Mouse (Mus musculus): Measurements from ENCODE around the gene Polr2g. TPM values are rescaled to one million over a fixed set of nuclear protein-coding genes. Genes with fewer than 3 reads are reported as not detected.
"Not testable (repeated sequence)": the region's sequence is repeated elsewhere in the genome, so short reads cannot be mapped to it uniquely, and the experiment has no call there.

The Polr2g gene
- total RNA-seq (2015) (142 and 164 TPM in 2 replicates), total RNA-seq (2017) (68.1 and 83.9 TPM in 2 replicates)

DNA sequence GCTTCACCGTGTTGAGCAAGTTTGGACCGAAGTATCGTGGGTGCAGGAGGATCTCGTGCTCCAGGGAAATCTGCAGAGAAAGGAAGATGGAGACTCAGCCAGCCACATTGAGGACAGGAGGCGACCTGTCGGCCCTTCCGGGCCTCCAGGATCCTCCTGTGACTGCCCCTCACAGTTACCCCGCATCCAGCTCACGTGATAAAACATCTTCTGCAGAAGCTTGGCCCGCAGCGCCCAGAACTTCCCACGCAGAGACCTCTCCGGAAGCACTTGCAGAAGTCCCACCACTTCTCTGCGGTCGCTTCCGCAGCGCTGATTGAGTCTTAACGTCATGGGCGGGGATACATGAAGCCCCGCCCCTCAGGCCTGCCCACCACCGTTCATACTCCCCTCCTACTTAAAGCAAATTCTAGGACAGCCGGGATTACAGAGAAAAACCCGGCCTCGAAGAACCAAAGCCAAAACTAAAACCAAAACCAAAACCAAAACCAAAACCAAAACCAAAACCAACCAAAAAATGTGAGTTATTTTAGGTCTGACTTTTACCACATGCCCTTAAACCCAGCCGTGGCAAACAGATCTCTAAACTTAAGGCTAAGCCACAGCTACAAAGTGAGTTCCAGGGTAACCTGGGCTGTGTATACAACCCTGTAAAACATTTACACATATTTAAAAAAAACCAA is at the start of gene Polr2g:
Polr2g (minus strand) TSS at position 314 of the 683 bp plus-strand sequence.
- peak; percentile 73 for ATAC-seq (replicated peaks; ENCODE audit: poor library complexity)

DNA sequence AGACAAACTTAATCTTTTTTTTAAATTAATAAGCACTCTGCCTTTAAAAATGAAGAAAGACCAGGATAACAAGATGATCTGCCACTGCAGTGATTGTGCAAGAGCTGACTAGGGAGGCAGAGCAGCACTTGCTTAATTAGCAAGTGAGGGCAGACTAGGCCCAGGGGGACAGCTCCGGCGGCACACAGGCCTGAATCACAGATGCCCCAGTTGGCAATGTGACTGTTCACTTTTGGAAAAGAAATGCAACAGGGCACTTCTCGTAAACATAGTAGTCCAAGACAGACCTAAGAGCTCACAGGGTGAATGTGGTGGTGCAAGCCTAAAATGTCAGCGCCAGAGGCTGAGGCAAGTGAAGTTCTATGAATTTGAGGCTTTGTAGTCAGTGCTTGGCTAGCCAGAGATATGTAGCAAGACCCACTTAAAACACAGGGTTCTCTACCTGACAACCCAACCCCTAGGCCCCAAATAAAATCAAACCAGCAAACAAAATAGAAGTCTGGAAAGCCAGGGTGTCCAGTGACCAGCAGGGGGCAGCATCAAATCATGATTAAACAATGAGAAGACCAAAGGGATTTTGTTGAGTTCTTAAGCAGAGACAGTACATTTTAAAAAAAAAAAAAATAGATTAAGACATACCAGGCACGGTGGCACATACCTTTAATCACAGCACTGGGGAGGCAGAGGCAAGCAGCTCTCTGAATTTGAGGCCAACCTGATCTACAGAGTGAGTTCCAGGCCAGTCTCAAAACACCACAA is 46.2 kb upstream of the Polr2g start:
- ATAC-seq (replicated peaks; ENCODE audit: poor library complexity), result peak; percentile 66

DNA sequence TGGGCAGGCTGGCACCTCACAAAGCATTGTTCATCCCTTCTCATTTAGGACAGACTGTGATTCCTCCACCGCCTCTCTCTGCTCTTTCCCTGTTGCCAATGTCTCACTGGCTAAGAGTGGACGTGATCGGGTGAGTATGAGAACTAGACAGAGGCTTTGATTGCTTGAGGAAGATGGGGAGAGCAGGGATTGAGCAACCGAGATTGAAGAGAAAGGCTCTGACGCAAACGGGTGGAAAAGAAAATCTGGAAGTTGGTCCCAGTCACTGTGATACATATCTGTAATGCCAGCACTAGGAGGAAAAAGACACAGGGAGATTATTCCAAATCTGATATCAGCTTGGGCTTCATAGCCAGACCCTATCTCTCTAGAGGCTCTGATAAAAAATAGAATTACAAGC is 44.6 kb upstream of the Polr2g start:
- ATAC-seq (replicated peaks; ENCODE audit: poor library complexity), result no peak

DNA sequence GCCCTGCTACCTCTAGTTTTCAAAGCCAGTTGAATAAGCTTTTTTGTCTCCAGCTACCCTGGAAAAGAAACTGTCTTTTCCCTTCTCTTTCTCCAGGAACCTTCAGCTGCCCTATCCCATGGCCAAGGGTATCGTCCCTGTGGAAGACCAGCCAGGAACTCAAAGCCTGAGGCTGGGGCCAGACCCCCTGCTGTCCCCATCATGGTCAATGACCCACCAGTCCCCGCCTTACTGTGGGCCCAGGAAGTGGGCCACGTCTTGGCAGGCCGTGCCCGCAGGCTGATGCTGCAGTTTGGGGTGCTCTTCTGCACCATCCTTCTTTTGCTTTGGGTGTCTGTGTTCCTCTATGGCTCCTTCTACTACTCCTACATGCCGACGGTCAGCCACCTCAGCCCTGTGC is 42.6 kb upstream of the Polr2g start:
- no peak for ATAC-seq (replicated peaks; ENCODE audit: poor library complexity)

DNA sequence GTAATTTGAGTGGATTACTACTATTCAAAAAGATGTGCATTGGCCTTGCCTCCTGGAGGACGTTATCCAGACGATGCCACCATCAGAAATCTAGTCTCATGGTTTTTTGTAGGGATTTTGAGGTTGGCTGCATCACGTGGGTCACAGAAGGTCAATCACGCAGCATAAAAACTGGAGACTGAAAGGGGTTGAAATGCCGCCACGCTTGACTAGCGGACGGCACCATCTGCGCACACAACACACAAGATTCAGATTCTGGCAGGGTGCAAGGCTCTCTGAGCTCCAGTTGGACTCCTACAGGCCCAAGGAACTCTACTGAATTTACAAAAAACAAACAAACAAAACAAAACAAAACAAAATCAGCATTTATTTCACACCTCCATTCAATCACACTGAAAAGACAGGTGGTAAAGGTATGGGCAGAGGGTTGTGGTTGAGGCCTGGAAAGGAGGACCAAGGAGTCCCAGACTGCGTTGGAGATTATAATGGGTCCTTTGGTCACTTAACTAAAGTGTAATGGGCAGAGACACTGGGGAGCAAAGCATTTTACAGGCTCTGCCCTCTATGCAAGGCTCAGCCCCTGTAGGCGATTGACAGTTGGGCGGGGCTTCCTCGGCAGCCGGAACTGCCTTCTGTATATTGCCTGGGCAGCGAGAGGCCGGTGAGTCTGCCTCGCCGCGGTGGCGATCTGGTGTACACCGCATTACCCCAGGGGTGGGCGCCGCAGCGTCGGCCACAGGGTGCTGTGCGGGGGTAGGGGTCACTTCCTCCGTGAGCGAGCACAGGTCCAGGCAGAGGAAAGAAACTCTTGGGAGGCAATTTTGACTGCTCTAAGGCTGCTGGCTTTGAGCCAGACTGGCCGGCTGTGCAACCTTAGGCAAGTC is 41.8 kb upstream of the Polr2g start:
- peak; percentile 56 for ATAC-seq (replicated peaks; ENCODE audit: poor library complexity)

DNA sequence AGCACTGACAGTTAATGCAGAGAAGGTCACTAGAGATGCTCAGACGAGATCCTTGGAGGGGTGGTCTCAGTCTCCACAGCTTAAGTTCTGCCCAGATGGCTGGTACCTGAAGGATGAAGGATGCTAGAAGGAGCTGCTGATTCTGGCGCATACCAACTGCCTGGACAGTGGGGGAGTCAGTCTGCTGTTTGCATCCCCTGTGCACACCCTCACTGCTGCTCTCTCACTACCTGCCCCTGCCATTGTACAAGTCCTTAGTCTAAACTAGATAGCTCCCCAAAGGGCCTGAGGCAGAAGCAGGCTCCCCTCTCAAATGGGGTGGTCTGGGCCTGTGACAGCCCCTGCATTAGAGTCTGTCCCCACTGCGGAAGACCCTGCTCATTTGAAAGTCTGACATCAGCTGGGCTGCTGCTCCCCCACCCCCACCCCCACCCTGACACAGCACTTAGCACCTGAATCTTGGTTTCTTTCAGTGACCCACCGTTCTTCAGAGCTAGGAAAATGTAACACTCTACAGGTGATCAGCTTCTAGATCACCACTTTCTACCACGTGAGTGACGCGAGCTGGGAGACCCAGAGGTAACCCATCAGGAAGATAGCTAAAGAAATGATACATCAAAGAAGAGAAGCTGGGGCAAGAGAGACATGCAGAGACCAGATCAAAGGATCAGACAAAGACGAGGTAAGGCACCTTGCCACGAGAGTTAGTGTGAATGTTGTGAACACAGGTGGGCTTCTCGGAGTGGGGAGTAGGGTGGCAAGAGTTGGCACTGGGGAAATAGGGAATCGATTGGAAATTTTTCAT is 40.9 kb upstream of the Polr2g start, which contains the start of gene Gng3:
Gng3 (minus strand) TSS at position 92 of the 805 bp plus-strand sequence.
- ATAC-seq (replicated peaks; ENCODE audit: poor library complexity), result no peak

DNA sequence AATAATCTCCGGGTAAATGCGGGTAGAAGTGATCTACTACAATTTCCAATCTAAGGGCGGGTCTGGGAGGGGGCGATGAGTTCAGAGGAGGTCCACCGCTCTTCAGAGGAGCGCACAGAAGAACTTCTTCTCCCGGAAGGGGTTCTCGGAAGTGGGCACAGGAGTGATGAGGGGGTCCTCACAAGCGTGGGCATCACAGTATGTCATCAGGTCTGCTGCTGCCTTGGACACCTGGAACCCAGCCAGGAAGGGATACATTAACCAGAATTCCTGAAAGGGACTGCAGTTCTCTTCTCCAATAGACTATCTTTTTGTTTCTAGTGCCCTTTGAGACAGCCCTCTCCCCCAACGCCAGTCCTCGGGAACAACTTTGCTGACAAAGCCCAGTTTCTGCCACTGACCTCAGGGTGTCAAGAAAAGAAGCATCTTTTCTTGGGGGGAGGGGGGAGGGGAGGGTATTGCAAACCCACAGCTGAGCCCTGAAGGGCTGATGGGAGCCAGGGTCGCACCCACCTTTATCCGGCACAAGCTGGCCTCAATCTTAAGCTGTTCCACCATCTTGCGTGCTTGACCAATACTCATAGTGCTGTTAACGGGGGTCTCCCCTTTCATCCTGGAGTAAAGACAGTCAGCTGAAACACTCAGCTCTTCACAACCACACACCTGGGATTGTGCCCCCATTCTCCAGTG is 39.8 kb upstream of the Polr2g start:
- ATAC-seq (replicated peaks; ENCODE audit: poor library complexity), result peak; percentile 5; the same call in 1 of the 2 replicates

DNA sequence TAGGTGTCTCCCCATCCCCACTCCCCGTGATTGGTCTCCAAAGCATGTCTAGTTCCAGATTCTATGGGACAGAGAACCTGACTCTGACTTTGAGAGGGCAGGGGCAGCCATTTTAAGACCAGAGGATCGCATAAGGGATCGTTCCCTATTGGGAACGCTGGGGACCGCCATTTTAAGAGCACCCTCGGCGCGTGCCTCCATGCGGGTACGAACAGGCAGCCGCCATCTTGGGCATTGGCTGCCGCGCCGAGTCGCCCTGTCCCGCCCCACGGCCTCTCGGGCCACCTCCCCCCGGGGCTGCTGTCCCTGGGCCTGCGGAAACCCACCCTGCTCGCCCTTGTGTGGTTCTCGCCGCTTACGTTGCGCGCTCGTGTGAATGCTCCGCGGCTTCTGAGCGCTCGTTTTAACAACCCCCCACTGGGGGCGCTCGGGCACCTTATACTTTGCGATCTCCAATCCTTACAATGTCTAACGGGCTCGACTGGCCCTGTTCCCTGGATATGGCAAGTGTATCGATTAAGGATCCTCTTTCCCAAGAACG is 38.9 kb upstream of the Polr2g start, which contains the start of gene Bscl2:
Bscl2 (plus strand) TSS at position 217 of the 541 bp plus-strand sequence.
- ATAC-seq (replicated peaks; ENCODE audit: poor library complexity), result peak; percentile 83

DNA sequence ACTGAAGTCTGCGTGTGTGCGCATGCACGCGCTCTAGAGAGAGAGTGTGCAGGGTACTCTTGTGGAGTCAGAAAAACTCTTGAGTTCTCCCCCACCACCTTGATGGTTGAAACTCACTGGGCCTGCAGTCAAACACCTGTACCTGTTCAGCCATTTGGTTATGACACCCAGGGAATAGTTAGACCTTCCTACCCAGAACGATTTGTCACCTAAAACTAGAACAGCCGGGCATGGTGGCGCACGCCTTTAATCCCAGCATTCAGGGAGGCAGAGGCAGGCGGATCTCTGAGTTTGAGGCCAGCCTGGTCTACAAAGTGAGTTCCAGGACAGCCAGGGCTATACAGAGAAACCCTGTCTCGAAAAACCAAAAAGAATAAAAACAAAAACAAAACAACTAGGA is 38.0 kb upstream of the Polr2g start:
- ATAC-seq (replicated peaks; ENCODE audit: poor library complexity), result not testable (repeated sequence)

DNA sequence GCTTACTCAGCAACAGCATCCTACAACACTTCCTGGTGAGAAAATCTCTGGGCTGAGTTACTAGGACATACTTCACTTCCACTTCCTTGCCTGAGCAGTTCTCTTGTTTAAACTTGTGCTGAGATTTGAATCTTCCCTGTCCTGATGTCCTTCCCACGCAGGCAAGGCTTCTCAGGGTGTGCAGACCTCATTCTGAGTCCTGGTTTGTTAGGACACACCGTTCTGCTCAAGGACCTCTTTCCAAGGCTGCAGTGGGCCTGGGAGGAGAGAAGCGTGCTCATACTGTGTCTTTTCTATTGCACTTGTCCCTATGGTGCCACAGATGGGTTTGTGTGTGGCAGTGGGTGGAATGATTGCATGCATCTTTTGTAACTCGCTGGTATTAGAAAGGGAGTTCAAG is 34.6 kb upstream of the Polr2g start:
- no peak for ATAC-seq (replicated peaks; ENCODE audit: poor library complexity)

DNA sequence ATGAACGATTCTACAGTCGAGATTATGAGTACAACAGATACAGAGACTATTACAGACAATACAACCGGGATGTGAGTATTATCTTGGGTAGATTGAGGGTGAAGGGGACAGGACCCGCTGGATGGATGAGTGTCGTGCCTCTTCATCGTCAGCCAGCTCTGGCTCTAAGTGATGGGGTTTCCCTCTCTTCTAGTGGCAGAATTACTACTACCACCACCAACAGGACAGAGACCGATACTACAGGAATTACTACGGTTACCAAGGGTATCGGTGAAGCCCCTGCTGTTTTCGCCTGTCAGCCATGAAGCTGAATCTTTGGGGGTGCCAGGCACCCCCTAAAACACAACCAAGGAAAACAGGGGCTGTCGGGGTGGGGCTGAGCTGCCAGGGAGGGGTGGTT is 32.9 kb upstream of the Polr2g start:
- 0 out of 2 replicates have a peak, but pooled peaks have one; percentile 27 for ATAC-seq (replicated peaks; ENCODE audit: poor library complexity)

DNA sequence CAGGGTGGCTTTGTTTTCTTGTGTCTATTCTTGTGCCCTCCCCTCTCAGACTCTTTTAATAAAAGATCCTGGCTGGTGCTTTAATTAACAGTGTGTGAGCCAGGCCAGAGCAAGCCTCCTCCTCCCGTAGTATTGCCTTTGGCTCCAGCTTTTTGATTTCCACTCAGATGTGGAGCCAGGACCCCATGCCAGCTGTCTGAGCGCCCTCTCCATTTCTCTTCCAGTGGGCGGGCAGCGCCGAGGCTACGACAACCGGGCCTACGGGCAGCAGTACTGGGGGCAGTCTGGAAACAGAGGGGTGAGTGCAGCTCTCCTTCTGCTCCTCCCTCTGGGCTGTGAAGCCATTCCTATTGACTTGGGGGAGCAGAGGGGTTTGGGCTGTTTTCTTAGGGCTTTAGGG is 32.3 kb upstream of the Polr2g start:
- ATAC-seq (replicated peaks; ENCODE audit: poor library complexity), result no peak

DNA sequence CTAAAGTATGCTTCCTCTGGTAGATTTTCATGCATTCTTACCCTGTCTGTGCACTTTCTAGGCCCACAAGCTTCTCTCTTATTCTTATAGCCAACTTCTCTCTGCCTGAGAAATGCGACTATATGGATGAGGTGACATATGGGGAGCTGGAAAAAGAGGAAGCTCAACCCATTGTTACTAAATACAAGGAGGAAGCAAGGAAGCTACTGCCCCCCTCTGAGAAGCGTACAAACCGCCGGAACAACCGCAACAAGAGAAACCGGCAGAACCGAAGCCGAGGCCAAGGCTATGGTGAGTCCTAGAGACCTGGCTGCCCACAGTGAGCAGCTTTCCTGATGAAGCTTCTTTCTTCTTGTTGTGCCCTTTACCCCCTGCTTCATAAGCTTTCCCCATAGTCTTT is 31.3 kb upstream of the Polr2g start, which contains the start of gene AC129217.1:
AC129217.1 (plus strand) TSS at position 114 of the 400 bp plus-strand sequence.
- peak; percentile 94 for ATAC-seq (replicated peaks; ENCODE audit: poor library complexity)

DNA sequence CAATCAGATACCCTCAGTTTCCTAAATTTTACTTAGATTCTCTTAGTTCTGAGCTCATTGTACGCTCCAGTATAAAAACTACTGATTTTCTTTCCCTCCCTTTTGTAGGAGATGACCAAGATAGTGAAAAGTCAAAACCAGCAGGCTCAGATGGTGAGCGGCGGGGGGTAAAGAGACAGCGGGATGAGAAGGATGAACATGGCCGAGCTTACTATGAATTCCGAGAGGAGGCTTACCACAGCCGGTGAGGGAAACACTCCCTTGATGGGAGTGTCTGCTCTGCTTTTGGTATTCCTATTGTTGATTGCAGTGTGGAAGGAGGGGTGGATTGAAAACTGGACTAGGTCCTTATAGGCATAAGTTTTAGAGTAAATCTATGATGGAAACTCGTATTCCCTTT is 24.3 kb upstream of the Polr2g start:
- no peak for ATAC-seq (replicated peaks; ENCODE audit: poor library complexity)

DNA sequence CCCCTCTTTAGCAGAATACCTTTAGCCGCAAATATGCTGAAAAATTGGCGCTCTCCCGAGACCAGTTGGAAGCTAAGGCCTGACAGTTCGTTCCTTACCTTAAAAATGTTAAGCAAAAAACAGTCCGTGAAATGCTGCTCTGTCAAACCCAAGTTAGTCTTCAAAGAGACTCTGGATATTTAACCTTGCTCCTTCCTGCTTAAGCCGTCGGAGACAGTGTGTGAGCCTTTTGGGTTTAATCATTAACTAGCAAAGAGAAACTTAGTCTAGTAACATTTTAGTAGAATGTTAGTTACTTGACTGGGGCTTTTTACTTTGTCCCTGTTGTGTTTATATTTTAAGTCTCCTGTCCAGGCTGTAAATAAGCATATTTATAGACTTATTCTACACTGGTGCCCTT is 22.8 kb upstream of the Polr2g start:
- ATAC-seq (replicated peaks; ENCODE audit: poor library complexity), result no peak

DNA sequence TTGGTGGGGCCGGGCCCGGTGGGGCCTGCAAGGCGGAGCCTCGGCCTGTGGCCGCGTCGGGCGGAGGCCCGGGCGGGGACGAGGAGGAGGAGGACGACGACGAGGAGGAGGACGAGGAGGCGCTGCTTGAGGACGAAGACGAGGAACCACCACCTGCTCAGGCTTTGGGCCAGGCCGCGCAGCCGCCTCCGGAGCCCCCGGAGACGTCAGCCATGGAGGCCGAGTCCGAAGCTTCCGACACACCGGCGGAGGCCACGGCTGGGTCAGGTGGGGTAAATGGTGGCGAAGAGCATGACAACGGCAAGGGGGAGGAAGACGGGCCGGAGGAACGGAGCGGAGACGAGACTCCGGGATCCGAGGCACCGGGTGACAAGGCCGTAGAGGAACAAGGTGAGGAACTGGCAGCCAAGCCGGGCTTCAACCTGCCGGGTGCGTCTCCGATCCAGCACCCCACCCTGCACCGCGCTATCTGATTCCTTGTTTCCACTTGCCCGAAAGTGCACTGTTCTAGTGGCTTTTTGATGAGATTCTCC is 22.1 kb upstream of the Polr2g start:
- ATAC-seq (replicated peaks; ENCODE audit: poor library complexity), result no peak

DNA sequence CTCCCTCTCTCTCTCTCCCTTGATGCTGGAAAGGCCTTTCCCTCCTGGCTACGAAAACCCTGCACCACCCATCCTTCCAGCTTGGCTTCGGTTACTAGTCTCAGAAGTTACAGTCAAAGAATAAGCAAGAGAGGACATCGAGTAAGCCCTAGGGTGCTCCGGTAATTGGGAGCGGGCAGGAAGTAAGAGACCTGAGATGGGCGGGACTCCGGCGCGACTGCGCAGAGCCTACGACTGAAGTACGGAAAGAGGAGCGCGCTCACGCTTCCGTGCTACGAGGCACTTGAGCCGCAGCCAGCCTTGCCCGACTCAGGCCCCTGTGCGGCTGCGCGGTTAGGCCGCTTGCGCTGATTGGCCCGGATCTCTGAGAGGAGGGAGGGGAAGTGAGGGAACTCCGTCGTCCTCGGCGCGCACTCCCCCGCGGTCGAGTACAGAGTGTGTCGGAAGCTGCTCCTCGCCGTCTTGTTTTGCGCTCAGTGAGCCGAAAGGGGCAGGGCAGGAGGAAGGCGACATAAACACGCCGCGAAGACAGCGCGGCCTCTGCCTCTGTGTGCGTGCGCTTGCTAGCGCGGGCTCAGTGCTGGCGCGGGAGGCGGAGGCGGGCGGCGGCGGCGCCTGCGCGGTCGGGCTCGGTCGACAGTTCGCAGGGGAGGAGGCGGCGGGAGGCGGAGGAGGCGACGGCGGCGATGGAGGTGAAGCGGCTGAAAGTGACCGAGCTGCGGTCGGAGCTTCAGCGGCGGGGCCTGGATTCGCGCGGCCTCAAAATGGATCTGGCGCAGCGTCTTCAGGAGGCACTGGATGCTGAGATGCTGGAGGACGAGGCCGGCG is 21.4 kb upstream of the Polr2g start, which contains the start of gene Hnrnpul2:
Hnrnpul2 (plus strand) TSS at position 415 of the 828 bp plus-strand sequence.
- peak; percentile 81 for ATAC-seq (replicated peaks; ENCODE audit: poor library complexity)
